ENCODE assay signal across 9 mouse cellular contexts in the genomic region with DNA sequence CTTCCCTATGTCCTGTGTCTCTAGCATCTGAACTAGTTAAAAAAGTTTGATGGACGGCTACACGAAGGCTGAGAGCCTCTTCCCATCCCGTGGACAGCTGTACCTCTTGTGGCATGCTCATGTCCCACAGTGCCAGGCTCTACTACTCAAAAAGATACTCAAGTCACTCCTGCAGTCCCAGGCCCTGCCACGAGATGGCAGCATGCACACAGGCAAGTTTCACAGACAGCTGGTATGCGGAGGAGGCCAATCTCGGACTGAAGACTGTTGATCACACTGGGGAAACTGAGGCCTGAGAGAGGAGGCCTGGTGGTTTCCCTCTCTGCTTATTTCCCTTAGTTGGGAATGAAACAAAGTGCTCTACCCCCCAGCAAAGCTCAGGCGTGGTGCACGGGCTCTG. TPM values are rescaled to one million over a fixed set of nuclear protein-coding genes. Genes with fewer than 3 reads are reported as not detected.
DNase-seq lines count a peak whose midpoint lies in the region; TF ChIP-seq lines count a peak whose summit lies in the region.
"Had no signal": no experiment of that assay in that cellular context is flagged by ENCODE, and none has a peak within 500 bp of the region (broad histone marks: within the 10 kb centered on the region; RNA-seq: fewer than 3 reads in every experiment).

No protein-coding gene starts in this region.

- H3K4me3 ChIP-seq in C2C12 (ENCODE audit: insufficient read depth, poor library complexity, severe bottlenecking) = no peak overlapping the region
- H3K4me3 ChIP-seq: heart, embryonic 13.5 days had no signal

- peak; percentile 94 to 99 for DNase-seq in adrenal gland, adult (ENCODE audit: inconsistent age in 2 of 2, low spot score in 1 of 2)
- peak; percentile 98 for DNase-seq in embryo, embryonic 10 days (ENCODE audit: low spot score)
- DNase-seq in gastrocnemius, postnatal 14 days = peak; percentile 90
- peak; percentile 95 to 98 for DNase-seq in kidney, postnatal 36 days
- peak; percentile 93 to 94 for DNase-seq in lung, adult 18-20 months
- peak; percentile 99 for DNase-seq in ovary, postnatal 10 days (ENCODE audit: low spot score)
- peak; percentile 93 for DNase-seq in thymus, postnatal 0 days (ENCODE audit: low spot score)

- peak; percentile 87 for TF ChIP-seq CTCF in C2C12 (IDR thresholded peaks at IDR 0.05; ENCODE audit: control insufficient read depth, insufficient read depth, insufficient read length)

- no peaks in the 10 kb centered on the region for H3K27me3 ChIP-seq in C2C12 (ENCODE audit: control insufficient read depth, insufficient read depth, insufficient read length)

- peaks cover 3% of the 10 kb centered on the region for H3K79me3 ChIP-seq in C2C12 (ENCODE audit: low read depth)

- H3K36me3 ChIP-seq in C2C12 (ENCODE audit: control insufficient read depth, insufficient read depth) = no peaks in the 10 kb centered on the region
- H3K36me3 ChIP-seq: heart, embryonic 13.5 days had no signal

- intact Hi-C loops in gastrocnemius, postnatal 14 days (cut with DNase I; ENCODE audit: low total_unique reads) = loop anchor here (5.0 to 10.0 kb wide), 2 partner anchors 77 to 320 kb away; no protein-coding TSS in a partner anchor

- peaks cover 11% of the 10 kb centered on the region for H3K79me2 ChIP-seq in C2C12 (ENCODE audit: control insufficient read depth, insufficient read depth)

- no peak overlapping the region for H3ac ChIP-seq in C2C12 (ENCODE audit: control insufficient read depth, insufficient read length, low read depth)

TF ChIP-seq in C2C12, 6 proteins besides CTCF, POLR2A, EP300 and RAD21:
- TF ChIP-seq FOSL1 (IDR thresholded peaks at IDR 0.05; ENCODE audit: insufficient read depth, low read length, poor library complexity, severe bottlenecking) (no peak), MYOG (IDR thresholded peaks at IDR 0.05; ENCODE audit: control insufficient read depth, extremely low read depth, insufficient read length) (no peak), USF1 (IDR thresholded peaks at IDR 0.05; ENCODE audit: low read depth) (no peak), MAX (IDR thresholded peaks at IDR 0.05) (no peak), MYOD1 (IDR thresholded peaks at IDR 0.05; ENCODE audit: control insufficient read depth, insufficient read length, low read depth) (no peak), CEBPB (IDR thresholded peaks at IDR 0.05; ENCODE audit: low read depth) (no peak)

RNA-seq across cellular contexts. Expression of gene Cebpb, which starts 3.6 kb away (rescaled TPM):
- polyA plus RNA-seq in C2C12 (2012; fragmentation: generic; extraction: Trizol) = 23.8 TPM
- total RNA-seq in gastrocnemius, postnatal 14 days (2021) = 100 to 1,000 TPM in 1 of 2 experiments, 10 to 100 TPM in 1; 66.9 to 120 TPM
- polyA plus RNA-seq in thymus, postnatal 0 days (2015; fragmentation: Nextera tagmentation; extraction: Ambion mirVana) = 7.3 and 7.8 TPM in 2 replicates

RNA-seq across cellular contexts. Expression of gene Tmem189, which starts 4.5 kb away (rescaled TPM):
- polyA plus RNA-seq in C2C12 (2012; fragmentation: generic; extraction: Trizol) = 34.5 TPM
- 10 to 100 TPM; 18.1 to 22.8 TPM for total RNA-seq in gastrocnemius, postnatal 14 days (2021)
- polyA plus RNA-seq in thymus, postnatal 0 days (2015; fragmentation: Nextera tagmentation; extraction: Ambion mirVana) = 43.7 and 47.7 TPM in 2 replicates

RNA-seq across cellular contexts. Expression of gene Gm20431, which starts 23.8 kb away (rescaled TPM):
- 0.44 TPM for polyA plus RNA-seq in C2C12 (2012; fragmentation: generic; extraction: Trizol)
- total RNA-seq in gastrocnemius, postnatal 14 days (2021) = 10 to 100 TPM; 10.3 to 12.3 TPM
- polyA plus RNA-seq in thymus, postnatal 0 days (2015; fragmentation: Nextera tagmentation; extraction: Ambion mirVana) = 6.7 and 7.1 TPM in 2 replicates

RNA-seq across cellular contexts. Expression of gene Ube2v1, which starts 53.2 kb away (rescaled TPM):
- 237 TPM for polyA plus RNA-seq in C2C12 (2012; fragmentation: generic; extraction: Trizol)
- total RNA-seq in gastrocnemius, postnatal 14 days (2021) = 100 to 1,000 TPM; 158 to 180 TPM
- 215 and 236 TPM in 2 replicates for polyA plus RNA-seq in thymus, postnatal 0 days (2015; fragmentation: Nextera tagmentation; extraction: Ambion mirVana)
